In genomic region chr16:91716927-91717349, GRCm38 (mm10) we compare ENCODE assay signal across 11 mouse cellular contexts. TPM values are rescaled to one million over a fixed set of nuclear protein-coding genes. Genes with fewer than 3 reads are reported as not detected.
DNase-seq lines count a peak whose midpoint lies in the region; ATAC-seq and TF ChIP-seq lines count a peak whose summit lies in the region.
"Had no signal": no experiment of that assay in that cellular context is flagged by ENCODE, and none has a peak within 500 bp of the region (broad histone marks: within the 10 kb centered on the region; RNA-seq: fewer than 3 reads in every experiment).

No protein-coding gene starts in this region.

- H3K4me3 ChIP-seq in layer of hippocampus, adult 2 months, result no peak overlapping the region
- H3K4me3 ChIP-seq in liver, adult 2 months (ENCODE audit: insufficient read depth, low read depth, low read length), result no peak overlapping the region
- no peak overlapping the region for H3K4me3 ChIP-seq in hindbrain, embryonic 13.5 days
- no peak overlapping the region for H3K4me3 ChIP-seq in forebrain, embryonic 10.5 days
- H3K4me3 ChIP-seq: embryonic facial prominence, embryonic 13.5 days had no signal

- no peak overlapping the region for H3K4me2 ChIP-seq in hindbrain, embryonic 13.5 days
- H3K4me2 ChIP-seq: embryonic facial prominence, embryonic 13.5 days had no signal

- H3K27me3 ChIP-seq in liver, adult 2 months (ENCODE audit: control insufficient read depth, insufficient read depth, low read length), result no peaks in the 10 kb centered on the region
- no peaks in the 10 kb centered on the region for H3K27me3 ChIP-seq in hindbrain, embryonic 13.5 days
- H3K27me3 ChIP-seq in forebrain, embryonic 10.5 days (ENCODE audit: poor library complexity, severe bottlenecking), result no peaks in the 10 kb centered on the region
- H3K27me3 ChIP-seq: embryonic facial prominence, embryonic 13.5 days had no signal

- H3K79me2 ChIP-seq in liver, adult 2 months (ENCODE audit: control insufficient read depth, insufficient read depth, low read length), result 0 out of 2 replicates have a peak, but pooled peaks cover 3% of the 10 kb centered on the region

- H3K9ac ChIP-seq in liver, adult 2 months (ENCODE audit: low read depth, low read length), result no peak overlapping the region
- H3K9ac ChIP-seq in hindbrain, embryonic 13.5 days, result no peak overlapping the region
- H3K9ac ChIP-seq: embryonic facial prominence, embryonic 13.5 days had no signal

- no peaks in the 10 kb centered on the region for H3K9me3 ChIP-seq in hindbrain, embryonic 13.5 days
- H3K9me3 ChIP-seq in forebrain, embryonic 10.5 days, result no peaks in the 10 kb centered on the region
- H3K9me3 ChIP-seq: embryonic facial prominence, embryonic 13.5 days had no signal

- no peak for DNase-seq in layer of hippocampus, adult 2 months (ENCODE audit: low spot score in 2 of 2)
- no peak for DNase-seq in layer of hippocampus, postnatal 36 days
- DNase-seq in heart, adult 9 months (ENCODE audit: low spot score in 2 of 2), result peak; percentile 64 to 70
- peak; percentile 34 for DNase-seq in liver, adult 2 months (ENCODE audit: extremely low read depth, low read depth, low spot score)
- DNase-seq in spleen, postnatal 36 days (ENCODE audit: low spot score in 2 of 2), result peak; percentile 67 to 79
- no peak for DNase-seq in forebrain, embryonic 10.5 days (ENCODE audit: extremely low spot score, low spot score)
- DNase-seq in gastrocnemius, postnatal 25 days, result no peak
- DNase-seq: adrenal gland, adult 2 months had no signal

- peaks cover 5% of the 10 kb centered on the region; the same call in 1 of the 2 replicates for H3K36me3 ChIP-seq in liver, adult 2 months (ENCODE audit: control insufficient read depth, insufficient read depth, low read length)
- peaks cover 72% of the 10 kb centered on the region for H3K36me3 ChIP-seq in hindbrain, embryonic 13.5 days
- peaks cover 79% of the 10 kb centered on the region for H3K36me3 ChIP-seq in forebrain, embryonic 10.5 days (replicated peaks)

- ATAC-seq in hindbrain, embryonic 13.5 days (ENCODE audit: low FRiP score), result no peak
- ATAC-seq: hindbrain, embryonic 16.5 days had no signal

- 75% methylated on average over 11 of the region's 11 CpGs for WGBS in liver, adult 2 months
- 86% methylated on average over 11 of the region's 11 CpGs for WGBS in hindbrain, embryonic 13.5 days
- 87% methylated on average over 11 of the region's 11 CpGs for WGBS in forebrain, embryonic 10.5 days

- no peak for TF ChIP-seq POLR2A in liver, adult 2 months (IDR thresholded peaks at IDR 0.05; ENCODE audit: extremely low read depth, insufficient read depth, low read length)

- 0 out of 2 replicates have a peak, but pooled peaks have one; percentile 9 for TF ChIP-seq CTCF in layer of hippocampus, adult 2 months (conservative IDR thresholded peaks at IDR 0.05)
- TF ChIP-seq CTCF in liver, adult 2 months (IDR thresholded peaks at IDR 0.05; ENCODE audit: low read depth, low read length), result no peak

- H3K4me1 ChIP-seq in liver, adult 2 months (ENCODE audit: control insufficient read depth, insufficient read depth, low read length), result no peaks in the 10 kb centered on the region
- H3K4me1 ChIP-seq in hindbrain, embryonic 13.5 days (replicated peaks), result 0 out of 2 replicates have a peak, but pooled peaks cover 4% of the 10 kb centered on the region
- H3K4me1 ChIP-seq in forebrain, embryonic 10.5 days, result no peaks in the 10 kb centered on the region
- H3K4me1 ChIP-seq: embryonic facial prominence, embryonic 13.5 days had no signal

- H3K27ac ChIP-seq in layer of hippocampus, adult 2 months, result no peak overlapping the region
- H3K27ac ChIP-seq in liver, adult 2 months (replicated peaks; ENCODE audit: insufficient read depth, low read depth, low read length), result no peak overlapping the region
- no peak overlapping the region for H3K27ac ChIP-seq in hindbrain, embryonic 13.5 days
- no peak overlapping the region for H3K27ac ChIP-seq in forebrain, embryonic 10.5 days
- H3K27ac ChIP-seq: embryonic facial prominence, embryonic 13.5 days had no signal

RNA-seq across cellular contexts. Expression of gene Cryzl1, which starts 11.8 kb away (rescaled TPM):
- total RNA-seq in layer of hippocampus, adult 2 months (2021), result 100 to 1,000 TPM; 104 to 111 TPM
- 100 to 1,000 TPM; 106 to 108 TPM for total RNA-seq in layer of hippocampus, postnatal 36 days (2021)
- total RNA-seq in liver, adult 2 months (2014; rRNA removed), result 23.1 and 24.6 TPM in 2 replicates
- polyA plus RNA-seq in liver, adult 2 months (2012; rRNA removed), result 9.6 and 10.1 TPM in 2 replicates
- polyA plus RNA-seq in hindbrain, embryonic 13.5 days (2015; fragmentation: Nextera tagmentation; extraction: Ambion mirVana), result 95.5 and 97.1 TPM in 2 replicates
- 61.5 and 67.1 TPM in 2 replicates for polyA plus RNA-seq in forebrain, embryonic 10.5 days (2016; fragmentation: Nextera tagmentation; extraction: Ambion mirVana)
- total RNA-seq in gastrocnemius, postnatal 25 days (2021), result 10 to 100 TPM; 12.1 to 20.0 TPM

RNA-seq across cellular contexts. Expression of gene Itsn1, which starts 12.1 kb away (rescaled TPM):
- 100 to 1,000 TPM; 160 to 176 TPM for total RNA-seq in layer of hippocampus, adult 2 months (2021)
- total RNA-seq in layer of hippocampus, postnatal 36 days (2021), result 100 to 1,000 TPM; 158 to 175 TPM
- total RNA-seq in liver, adult 2 months (2014; rRNA removed), result 13.6 and 16.5 TPM in 2 replicates
- 14.4 and 16.3 TPM in 2 replicates for polyA plus RNA-seq in liver, adult 2 months (2012; rRNA removed)
- polyA plus RNA-seq in hindbrain, embryonic 13.5 days (2015; fragmentation: Nextera tagmentation; extraction: Ambion mirVana), result 54.8 and 55.2 TPM in 2 replicates
- polyA plus RNA-seq in forebrain, embryonic 10.5 days (2016; fragmentation: Nextera tagmentation; extraction: Ambion mirVana), result 38.7 and 40.7 TPM in 2 replicates
- 10 to 100 TPM; 55.3 to 60.5 TPM for total RNA-seq in gastrocnemius, postnatal 25 days (2021)

RNA-seq across cellular contexts. Expression of gene Donson, which starts 28.4 kb away (rescaled TPM):
- total RNA-seq in layer of hippocampus, adult 2 months (2021), result 10 to 100 TPM; 24.4 to 28.8 TPM
- total RNA-seq in layer of hippocampus, postnatal 36 days (2021), result 10 to 100 TPM; 22.2 to 27.2 TPM
- total RNA-seq in liver, adult 2 months (2014; rRNA removed), result 2.3 and 3.0 TPM in 2 replicates
- polyA plus RNA-seq in liver, adult 2 months (2012; rRNA removed), result 1.6 and 2.9 TPM in 2 replicates
- polyA plus RNA-seq in hindbrain, embryonic 13.5 days (2015; fragmentation: Nextera tagmentation; extraction: Ambion mirVana), result 18.8 and 21.0 TPM in 2 replicates
- polyA plus RNA-seq in forebrain, embryonic 10.5 days (2016; fragmentation: Nextera tagmentation; extraction: Ambion mirVana), result 34.3 and 38.1 TPM in 2 replicates
- 1 to 10 TPM in 1 of 2 experiments, under 1 TPM in 1; 0.84 to 1.1 TPM for total RNA-seq in gastrocnemius, postnatal 25 days (2021)

Comparison
In these comparisons a context has a peak if more than half of its experiments do, and no peak if none do; other contexts are left out.
1. DNase-seq: peak in heart, adult 9 months (2 of 2), liver, adult 2 months (single experiment) and spleen, postnatal 36 days (2 of 2); none in layer of hippocampus, adult 2 months (0 of 2), layer of hippocampus, postnatal 36 days (0 of 2), forebrain, embryonic 10.5 days (single experiment) and gastrocnemius, postnatal 25 days (single experiment).